Mouse (Mus musculus) intestine, embryonic 14.5 days (tissue): ENCODE data around the gene Vmn2r21. TPM values are rescaled to one million over a fixed set of nuclear protein-coding genes. Genes with fewer than 3 reads are reported as not detected.

Experiments used
- polyA plus RNA-seq: library from polyadenylated mRNA; unstranded; fragments of >200 nt; fragmentation: Nextera tagmentation; extraction: Ambion mirVana; gene quantifications from 2 replicates; pipeline ENCODE4 v1.2.1, GENCODE M21; 2014

Gene Vmn2r21
- polyA plus RNA-seq, 1 experiment from 2014 or later, result not detected

Other genes starting within 250 kb of the Vmn2r21 start
- 0.07 TPM in 1 of 2 replicates, not detected in the other for gene Clec4e, start 243.5 kb downstream of the Vmn2r21 start, polyA plus RNA-seq
- gene Vmn2r19, start 225.1 kb downstream of the Vmn2r21 start, polyA plus RNA-seq, result not detected in 2 replicates
- gene Vmn2r20, start 115.3 kb downstream of the Vmn2r21 start, polyA plus RNA-seq, result not detected in 2 replicates
- gene Vmn2r22, start 117.3 kb upstream of the Vmn2r21 start, polyA plus RNA-seq, result not detected in 2 replicates
- gene Vmn2r23, start 169.3 kb upstream of the Vmn2r21 start, polyA plus RNA-seq, result not detected in 2 replicates
- not detected in 2 replicates for gene Vmn2r24, start 245.5 kb upstream of the Vmn2r21 start, polyA plus RNA-seq